In genomic region chr5:89221658-89222057, GRCm38 (mm10) we compare ENCODE assay signal across 8 mouse cellular contexts.
A peak's percentile ranks its signal among the peaks of the same experiment; 100 is the strongest.
DNase-seq lines count a peak whose midpoint lies in the region; ATAC-seq lines count a peak whose summit lies in the region.

No protein-coding gene starts in this region.

- H3K4me2 ChIP-seq in embryonic facial prominence, embryonic 11.5 days (ENCODE audit: low read depth, low read length), result no peak overlapping the region
- no peak overlapping the region for H3K4me2 ChIP-seq in limb, embryonic 12.5 days

- no peak overlapping the region for H3K9ac ChIP-seq in embryonic facial prominence, embryonic 11.5 days (replicated peaks; ENCODE audit: low read length)
- no peak overlapping the region for H3K9ac ChIP-seq in limb, embryonic 12.5 days (replicated peaks)

- peak; percentile 78; the same call in 1 of the 2 replicates for ATAC-seq in embryonic facial prominence, embryonic 11.5 days (replicated peaks; ENCODE audit: insufficient number of reproducible peaks, low FRiP score, low TSS enrichment, low read depth)
- peak; percentile 70; the same call in 1 of the 2 replicates for ATAC-seq in limb, embryonic 12.5 days (ENCODE audit: insufficient number of reproducible peaks, insufficient read depth, low FRiP score, low TSS enrichment, low read depth)

- DNase-seq in gastrocnemius, postnatal 10 days, result peak; percentile 14
- DNase-seq in gastrocnemius, postnatal 36 days, result no peak
- peak; percentile 18 for DNase-seq in ovary, postnatal 14 days (ENCODE audit: low spot score)
- no peak for DNase-seq in ovary, postnatal 10 days (ENCODE audit: low spot score)
- peak; percentile 59 for DNase-seq in embryonic facial prominence, embryonic 11.5 days (ENCODE audit: low spot score)
- DNase-seq in right cerebral cortex, postnatal 4 days, result peak; percentile 31
- DNase-seq in natural killer cell, adult 2 months (ENCODE audit: low spot score in 2 of 2), result no peak

- no peaks in the 10 kb centered on the region for H3K4me1 ChIP-seq in embryonic facial prominence, embryonic 11.5 days (ENCODE audit: control insufficient read depth, insufficient read depth, low read length)
- peaks cover 18% of the 10 kb centered on the region for H3K4me1 ChIP-seq in limb, embryonic 12.5 days (replicated peaks)

- 52% methylated on average over 1 of the region's 1 CpGs for WGBS in embryonic facial prominence, embryonic 11.5 days
- 44% methylated on average over 1 of the region's 1 CpGs for WGBS in limb, embryonic 12.5 days

- no peaks in the 10 kb centered on the region for H3K27me3 ChIP-seq in embryonic facial prominence, embryonic 11.5 days (ENCODE audit: control insufficient read depth, insufficient read depth, low read length)
- H3K27me3 ChIP-seq in limb, embryonic 12.5 days, result peaks cover 3% of the 10 kb centered on the region

- H3K9me3 ChIP-seq in embryonic facial prominence, embryonic 11.5 days (replicated peaks; ENCODE audit: control insufficient read depth, low read length), result no peaks in the 10 kb centered on the region
- H3K9me3 ChIP-seq in limb, embryonic 12.5 days, result no peaks in the 10 kb centered on the region

- no peaks in the 10 kb centered on the region for H3K36me3 ChIP-seq in embryonic facial prominence, embryonic 11.5 days (replicated peaks; ENCODE audit: control insufficient read depth, insufficient read depth, low read depth, low read length)
- no peaks in the 10 kb centered on the region for H3K36me3 ChIP-seq in limb, embryonic 12.5 days

- intact Hi-C loops in gastrocnemius, postnatal 36 days (cut with DNase I), result loop anchor here (2.0 kb wide), 1 partner anchor 295 kb away; no protein-coding TSS in a partner anchor

- no peak overlapping the region for H3K4me3 ChIP-seq in embryonic facial prominence, embryonic 11.5 days (ENCODE audit: low read depth, low read length)
- no peak overlapping the region for H3K4me3 ChIP-seq in limb, embryonic 12.5 days (replicated peaks)

- no peak overlapping the region for H3K27ac ChIP-seq in embryonic facial prominence, embryonic 11.5 days (replicated peaks; ENCODE audit: low read depth, low read length)
- no peak overlapping the region for H3K27ac ChIP-seq in limb, embryonic 12.5 days

Comparison
In these comparisons a context has a peak if more than half of its experiments do, and no peak if none do; other contexts are left out.
1. DNase-seq: peak in gastrocnemius, postnatal 10 days (single experiment), ovary, postnatal 14 days (single experiment), embryonic facial prominence, embryonic 11.5 days (single experiment) and right cerebral cortex, postnatal 4 days (single experiment); none in gastrocnemius, postnatal 36 days (0 of 2), ovary, postnatal 10 days (single experiment) and natural killer cell, adult 2 months (0 of 2).